26 mouse cellular contexts compared by ENCODE assay signal in the genomic region with DNA sequence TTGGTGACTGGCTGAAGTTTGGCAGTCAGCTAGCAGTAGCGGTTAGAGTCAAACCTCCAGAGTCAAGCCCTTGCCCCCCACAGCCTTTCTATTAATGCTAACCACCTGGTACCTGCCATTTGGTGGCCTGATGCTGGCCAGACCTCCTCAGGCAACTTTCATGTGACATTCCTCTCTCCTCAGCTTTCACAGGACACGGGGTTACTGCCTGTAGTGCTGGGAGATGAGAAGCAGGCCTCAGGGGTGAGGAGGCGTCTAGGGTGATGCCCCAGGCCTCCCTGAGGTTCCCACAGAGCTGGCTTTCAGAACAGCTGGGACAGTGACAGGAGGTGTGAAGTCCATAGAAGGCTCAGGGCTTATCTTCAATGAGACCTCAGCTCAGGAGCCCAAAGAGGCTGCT.
"Had no signal": no experiment of that assay in that cellular context is flagged by ENCODE, and none has a peak within 500 bp of the region (broad histone marks: within the 10 kb centered on the region; RNA-seq: fewer than 3 reads in every experiment).

No protein-coding gene starts in this region.

- ATAC-seq: intestine, postnatal 0 days; liver, postnatal 0 days; lung, postnatal 0 days; midbrain, embryonic 13.5 days; midbrain, embryonic 16.5 days had no signal

- H3K27ac ChIP-seq: layer of hippocampus, adult 2 months; limb, embryonic 12.5 days; limb, embryonic 15.5 days; liver, embryonic 14.5 days; macrophage; midbrain, embryonic 10.5 days; midbrain, embryonic 13.5 days; neural tube, embryonic 13.5 days; stomach, postnatal 0 days had no signal

- DNase-seq: kidney, adult 9 months; kidney, postnatal 25 days; layer of hippocampus, adult 9-11 months; liver, postnatal 0 days; lung, embryonic 14.5 days; right cerebral cortex, adult 18-20 months; right cerebral cortex, postnatal 14 days; right cerebral cortex, postnatal 4 days; thymus, adult 2 months; thymus, postnatal 14 days; thymus, postnatal 4 days had no signal

- H3K27me3 ChIP-seq: limb, embryonic 15.5 days; midbrain, embryonic 13.5 days; neural tube, embryonic 13.5 days had no signal

- H3K4me2 ChIP-seq: limb, embryonic 12.5 days; limb, embryonic 15.5 days; liver, embryonic 11.5 days; lung, embryonic 14.5 days; midbrain, embryonic 13.5 days; neural tube, embryonic 13.5 days had no signal

- H3K9me3 ChIP-seq: limb, embryonic 12.5 days; limb, embryonic 15.5 days; megakaryocyte, embryonic 14.5 days; midbrain, embryonic 10.5 days; midbrain, embryonic 13.5 days; neural tube, embryonic 13.5 days had no signal

- H3K36me3 ChIP-seq: limb, embryonic 12.5 days; limb, embryonic 15.5 days; midbrain, embryonic 10.5 days; midbrain, embryonic 13.5 days; neural tube, embryonic 13.5 days had no signal

- H3K4me1 ChIP-seq: limb, embryonic 15.5 days; megakaryocyte, embryonic 14.5 days; midbrain, embryonic 10.5 days; midbrain, embryonic 13.5 days; neural tube, embryonic 13.5 days had no signal

- H3K4me3 ChIP-seq: layer of hippocampus, adult 2 months; limb, embryonic 12.5 days; limb, embryonic 15.5 days; megakaryocyte, embryonic 14.5 days; midbrain, embryonic 10.5 days; midbrain, embryonic 13.5 days; myocyte; neural tube, embryonic 13.5 days had no signal

- H3K9ac ChIP-seq: limb, embryonic 12.5 days; limb, embryonic 15.5 days; liver, embryonic 14.5 days; liver, postnatal 0 days; lung, embryonic 14.5 days; midbrain, embryonic 13.5 days; neural tube, embryonic 13.5 days had no signal
